Mouse (Mus musculus) kidney, postnatal 0 days (tissue): Measurements from ENCODE around the gene Arrdc4. TPM values are rescaled to one million over a fixed set of nuclear protein-coding genes. Genes with fewer than 3 reads are reported as not detected.

ENCODE experiments used
- ATAC-seq: fragments of 200-750 bp; cut with Nextera tagmentation; replicated peaks from 2 replicates; pipeline ENCODE4 v1.8.0; 2017; ENCODE audit warnings: low read depth, moderate number of reproducible peaks, moderate TSS enrichment, moderate library complexity; ENCODE audit not compliant: low FRiP score
- DNase-seq: peaks from one replicate; pipeline ENCODE4 v3.0.0-alpha.2; 2016; ENCODE audit warnings: low spot score
- H3K27ac ChIP-seq: fragments of 300-500 bp; sonication (generic); 2 replicates; pipeline ENCODE4 v1.5.1; 2014; ENCODE audit warnings: mild to moderate bottlenecking
- H3K27me3 ChIP-seq: fragments of 300-500 bp; sonication (generic); 2 replicates; pipeline ENCODE4 v1.6.1; 2014; ENCODE audit warnings: low read length, mixed read lengths; ENCODE audit not compliant: insufficient read depth
- H3K36me3 ChIP-seq: fragments of 300-500 bp; sonication (generic); 2 replicates; pipeline ENCODE4 v1.6.1; 2014; ENCODE audit warnings: low read length, mixed read lengths; ENCODE audit not compliant: insufficient read depth
- H3K4me1 ChIP-seq: fragments of 300-500 bp; sonication (generic); replicated peaks from 2 replicates; pipeline ENCODE4 v1.6.1; 2014; ENCODE audit warnings: antibody characterized with exemption, low read length, mixed read lengths; ENCODE audit not compliant: insufficient read depth
- H3K4me2 ChIP-seq: fragments of 300-500 bp; sonication (generic); 2 replicates; pipeline ENCODE4 v1.6.1; 2014; ENCODE audit warnings: mild to moderate bottlenecking, low read length, moderate library complexity, mixed read lengths
- H3K4me3 ChIP-seq: fragments of 300-500 bp; sonication (generic); replicated peaks from 2 replicates; pipeline ENCODE4 v1.5.1; 2014; ENCODE audit warnings: low read depth, low read length
- H3K9ac ChIP-seq: fragments of 300-500 bp; sonication (generic); 2 replicates; pipeline ENCODE4 v1.6.1; 2014; ENCODE audit warnings: low read depth, low read length
- H3K9me3 ChIP-seq: fragments of 300-500 bp; sonication (generic); replicated peaks from 2 replicates; pipeline ENCODE4 v1.6.1; 2016; ENCODE audit warnings: low read length, inconsistent platforms, mixed read lengths
- CTCF ChIP-seq: IDR thresholded peaks from 2 replicates; pipeline ENCODE4 v1.5.1; 2016; ENCODE audit warnings: antibody characterized with exemption, low read depth, mild to moderate bottlenecking, moderate library complexity
- WGBS: fragments of 180-500 bp; shearing (Covaris S2); extraction: QIAGEN DNeasy Blood & Tissue Kit; methylation state at CpG from one replicate; pipeline ENCODE4 v1.1.7; 2014; 5-methylcytosine and 5-hydroxymethylcytosine counted together
- polyA plus RNA-seq: library from polyadenylated mRNA; unstranded; fragments of >200 nt; fragmentation: Nextera tagmentation; extraction: Ambion mirVana; gene quantifications from 2 replicates; pipeline ENCODE4 v1.2.1, GENCODE M21; 2015

Arrdc4 gene
- polyA plus RNA-seq, 1 experiment from 2014 or later, result 29.7 TPM

DNA sequence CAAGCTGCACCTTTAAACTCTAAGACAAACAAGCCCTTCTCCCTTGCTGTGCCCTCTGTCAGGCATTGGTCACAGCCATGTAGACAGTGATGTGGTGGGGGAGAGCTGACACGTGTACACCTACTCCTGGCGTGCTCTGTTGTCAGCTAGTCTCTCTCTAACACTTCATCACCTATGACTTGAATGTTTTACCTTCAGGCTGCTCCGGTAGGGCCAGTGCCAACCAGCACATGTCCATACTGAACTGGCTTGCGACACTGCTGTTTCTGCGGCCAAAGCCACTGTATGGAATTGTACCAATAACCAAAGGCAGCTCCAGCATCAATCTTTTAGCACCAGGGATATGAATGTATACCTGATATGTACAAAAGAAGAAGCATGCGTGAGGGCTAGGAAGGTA lies 8.3 kb downstream of the Arrdc4 start:
- Histone ChIP-seq H3K9me3 (no peaks in the 10 kb centered on the region), H3K36me3 (peaks cover 62% of the 10 kb centered on the region), H3K4me2 (no peak overlapping the region)

DNA sequence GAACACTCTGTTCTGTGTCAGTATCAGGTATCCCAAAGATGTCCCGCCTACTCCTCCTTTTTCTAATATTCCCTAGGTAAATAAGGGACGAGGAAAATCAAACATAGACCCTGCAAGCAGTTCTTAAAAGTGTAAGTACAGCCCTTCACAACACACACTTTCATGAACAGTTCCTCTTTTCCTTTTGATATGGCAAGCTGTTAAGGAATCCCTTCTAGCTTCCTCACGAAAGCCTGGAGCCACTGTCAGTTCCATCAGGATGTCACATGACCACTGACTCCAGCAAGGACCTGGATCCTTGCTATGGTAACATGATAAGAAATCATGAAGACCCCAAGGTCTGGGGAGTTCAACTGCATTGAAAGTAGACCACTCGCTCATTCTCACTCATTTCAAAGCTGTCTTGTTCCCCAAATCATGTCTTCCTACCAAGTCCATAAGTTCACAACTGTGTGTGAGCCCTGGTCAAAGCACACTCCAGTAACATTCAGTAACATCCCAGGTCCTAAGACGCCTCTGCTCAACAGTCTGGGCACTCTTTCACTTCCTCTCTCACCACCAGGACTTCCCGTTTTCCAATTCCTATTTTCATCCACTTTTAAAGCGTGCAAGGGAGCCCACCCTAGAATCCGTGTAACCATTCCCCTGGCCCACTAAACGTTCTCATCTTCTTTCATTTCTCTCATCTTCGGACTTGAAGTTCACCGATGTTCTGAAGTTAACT lies 10.2 kb downstream of the Arrdc4 start:
- Histone ChIP-seq H3K27me3 (no peaks in the 10 kb centered on the region), H3K36me3 (peaks cover 50% of the 10 kb centered on the region), H3K4me2 (no peak overlapping the region), H3K27ac (no peak overlapping the region), H3K9me3 (no peaks in the 10 kb centered on the region), H3K4me1 (no peaks in the 10 kb centered on the region), H3K4me3 (no peak overlapping the region), H3K9ac (no peak overlapping the region)
- DNase-seq (no peak), ATAC-seq (no peak)
- TF ChIP-seq CTCF, result no peak
- 88% methylated on average over 11 of the region's 11 CpGs for WGBS

More for the DNA sequence above, 8.3 kb downstream of the Arrdc4 start:
- ATAC-seq, result no peak
- H3K4me3 ChIP-seq, result no peak overlapping the region
- H3K9ac ChIP-seq, result no peak overlapping the region
- H3K4me1 ChIP-seq, result no peaks in the 10 kb centered on the region
- no peaks in the 10 kb centered on the region for H3K27me3 ChIP-seq
- DNase-seq, result no peak
- 89% methylated on average over 6 of the region's 6 CpGs for WGBS
- no peak for TF ChIP-seq CTCF
- H3K27ac ChIP-seq, result no peak overlapping the region

DNA sequence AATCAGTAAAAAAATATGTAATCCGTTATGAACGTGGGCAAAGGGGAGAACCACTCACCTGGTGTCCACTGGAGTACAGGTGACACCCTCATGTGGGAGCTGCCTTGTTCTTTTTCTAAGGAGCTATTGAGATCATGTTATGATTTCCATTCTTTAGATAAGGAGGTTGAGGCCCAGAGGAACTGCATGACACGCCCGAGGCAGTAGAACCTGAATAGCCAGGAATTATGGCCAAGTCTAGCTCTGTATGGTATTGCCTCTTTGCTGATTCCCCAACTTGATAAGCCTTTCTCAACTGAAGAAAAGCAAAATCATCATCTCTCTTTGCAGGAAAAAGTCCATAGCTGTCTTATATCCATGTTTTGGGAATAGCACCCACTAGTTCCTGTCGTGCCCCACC lies 22.7 kb downstream of the Arrdc4 start:
- Histone ChIP-seq H3K4me1 (no peaks in the 10 kb centered on the region), H3K36me3 (no peaks in the 10 kb centered on the region), H3K9me3 (no peaks in the 10 kb centered on the region), H3K27ac (no peak overlapping the region), H3K4me2 (no peak overlapping the region), H3K9ac (no peak overlapping the region), H3K4me3 (no peak overlapping the region), H3K27me3 (no peaks in the 10 kb centered on the region)
- DNase-seq (no peak), ATAC-seq (no peak)
- TF ChIP-seq CTCF, result no peak
- 85% methylated on average over 5 of the region's 5 CpGs for WGBS

DNA sequence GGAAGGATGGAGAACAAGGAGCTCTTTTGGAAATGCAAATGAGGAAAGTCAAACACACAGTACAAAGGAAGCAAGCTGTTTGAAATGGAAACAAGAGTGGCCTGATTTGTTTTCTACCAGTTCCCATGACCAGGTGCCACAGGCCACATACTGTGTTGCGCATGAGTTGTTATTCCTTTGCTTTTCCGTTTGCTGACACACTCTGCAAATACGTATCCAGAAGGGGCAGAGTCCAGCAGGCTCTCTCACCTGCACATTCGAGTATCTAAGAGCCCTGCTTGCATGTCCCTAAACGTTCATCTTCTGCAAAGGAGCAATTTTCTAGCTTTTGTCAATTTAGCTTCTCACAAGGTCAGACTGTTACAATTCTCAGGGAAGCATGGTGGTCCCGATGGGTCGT lies 24.3 kb downstream of the Arrdc4 start:
- no peak for ATAC-seq
- DNase-seq, result no peak
- WGBS, result 69% methylated on average over 7 of the region's 7 CpGs

DNA sequence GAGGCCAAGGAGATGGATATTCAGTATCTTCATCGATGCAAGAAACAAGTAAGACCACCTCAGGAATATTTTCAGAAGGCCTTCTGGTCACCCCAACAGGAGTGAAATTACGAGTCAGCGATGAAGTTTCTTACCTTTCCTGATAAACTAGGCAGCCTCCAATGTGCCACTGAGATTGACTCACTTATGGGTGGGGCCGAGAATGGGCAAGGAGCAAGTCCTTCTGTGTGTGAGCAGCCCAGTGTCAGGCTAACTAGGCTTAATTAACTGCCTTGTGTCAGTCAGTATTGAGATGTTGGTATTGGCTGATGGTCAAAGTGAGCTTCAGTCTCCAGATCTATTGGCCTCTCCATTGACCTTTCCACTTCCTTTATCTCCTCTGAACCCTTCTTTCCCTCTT lies 27.5 kb downstream of the Arrdc4 start:
- no peak for TF ChIP-seq CTCF
- ATAC-seq (no peak), DNase-seq (no peak)

More for the DNA sequence above, 24.3 kb downstream of the Arrdc4 start:
- Histone ChIP-seq H3K4me2 (no peak overlapping the region), H3K9ac (no peak overlapping the region), H3K27me3 (no peaks in the 10 kb centered on the region), H3K9me3 (no peaks in the 10 kb centered on the region), H3K4me3 (no peak overlapping the region), H3K27ac (no peak overlapping the region), H3K36me3 (no peaks in the 10 kb centered on the region), H3K4me1 (no peaks in the 10 kb centered on the region)
- TF ChIP-seq CTCF, result no peak

DNA sequence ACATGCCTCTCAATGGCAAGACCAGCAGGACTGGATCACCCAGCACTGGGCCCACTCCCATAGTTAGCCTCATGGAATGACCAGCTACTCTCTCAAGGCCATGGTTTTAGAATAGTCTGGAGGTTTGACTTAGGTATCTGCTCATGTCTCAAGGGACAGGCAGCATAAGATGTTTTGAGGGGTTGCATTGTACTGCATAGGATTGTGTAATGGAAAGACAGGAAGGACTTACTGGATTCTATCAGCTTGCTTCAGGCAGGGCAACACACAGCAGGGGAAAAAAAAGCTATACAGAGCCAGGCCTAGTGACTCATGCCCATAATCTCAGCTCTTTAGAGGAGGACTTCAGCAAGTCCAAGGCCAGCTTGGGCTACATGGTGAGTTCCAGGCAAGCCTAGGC lies 31.1 kb downstream of the Arrdc4 start:
- H3K9ac ChIP-seq, result no peak overlapping the region
- ATAC-seq (no peak), DNase-seq (no peak)
- no peak for TF ChIP-seq CTCF
- no peak overlapping the region for H3K4me3 ChIP-seq
- no peaks in the 10 kb centered on the region for H3K36me3 ChIP-seq
- H3K4me1 ChIP-seq, result 0 out of 2 replicates have a peak, but pooled peaks cover 8% of the 10 kb centered on the region
- H3K27ac ChIP-seq, result no peak overlapping the region
- no peak overlapping the region for H3K4me2 ChIP-seq
- H3K27me3 ChIP-seq, result no peaks in the 10 kb centered on the region
- no peaks in the 10 kb centered on the region for H3K9me3 ChIP-seq

More for the DNA sequence above, 27.5 kb downstream of the Arrdc4 start:
- 93% methylated on average over 4 of the region's 4 CpGs for WGBS
- no peaks in the 10 kb centered on the region for H3K9me3 ChIP-seq
- H3K9ac ChIP-seq, result no peak overlapping the region
- 0 out of 2 replicates have a peak, but pooled peaks cover 8% of the 10 kb centered on the region for H3K4me1 ChIP-seq
- no peak overlapping the region for H3K27ac ChIP-seq
- H3K4me2 ChIP-seq, result no peak overlapping the region
- H3K36me3 ChIP-seq, result no peaks in the 10 kb centered on the region
- H3K27me3 ChIP-seq, result no peaks in the 10 kb centered on the region
- H3K4me3 ChIP-seq, result no peak overlapping the region
